Mouse (Mus musculus) megakaryocyte, embryonic 14.5 days (primary cell): ENCODE data around the gene Ddx5.

ENCODE experiments used
- FLI1 ChIP-seq: IDR thresholded peaks from 2 replicates; pipeline ENCODE4 v1.6.1; 2012; ENCODE audit warnings: low read length, inconsistent platforms, mixed read lengths
- GATA1 ChIP-seq: IDR thresholded peaks from 3 replicates; pipeline ENCODE4 v1.6.1; 2012; ENCODE audit warnings: mixed read lengths, low read length, inconsistent platforms, borderline replicate concordance

GRCm38 (mm10) chr11:106759028-106759427 lies 30.0 kb downstream of the Ddx5 start:
- TF ChIP-seq GATA1 (no peak), FLI1 (no peak)
